Mouse (Mus musculus) hindbrain, embryonic 11.5 days (tissue): ENCODE measurements around the gene Hivep3. TPM values are rescaled to one million over a fixed set of nuclear protein-coding genes. Genes with fewer than 3 reads are reported as not detected.

ENCODE experiments used
- ATAC-seq: fragments of 200-750 bp; cut with Nextera tagmentation; 2 replicates; pipeline ENCODE4 v1.8.0; 2017; ENCODE audit warnings: mild to moderate bottlenecking, moderate TSS enrichment, moderate library complexity; ENCODE audit not compliant: low FRiP score
- DNase-seq: peaks from one replicate; pipeline ENCODE4 v3.0.0-alpha.2; 2015; ENCODE audit warnings: low spot score
- H3K27ac ChIP-seq: fragments of 300-500 bp; sonication (generic); 2 replicates; pipeline ENCODE4 v1.5.1; 2014; ENCODE audit warnings: mild to moderate bottlenecking, low read depth, low read length
- H3K27me3 ChIP-seq: fragments of 300-500 bp; sonication (generic); 2 replicates; pipeline ENCODE4 v1.6.1; 2014; ENCODE audit warnings: mild to moderate bottlenecking, low read length, moderate library complexity, mixed read lengths; ENCODE audit not compliant: control insufficient read depth, insufficient read depth
- H3K36me3 ChIP-seq: fragments of 300-500 bp; sonication (generic); 2 replicates; pipeline ENCODE4 v1.6.1; 2014; ENCODE audit warnings: mild to moderate bottlenecking, low read length, moderate library complexity, mixed read lengths; ENCODE audit not compliant: control insufficient read depth, insufficient read depth
- H3K4me1 ChIP-seq: fragments of 300-500 bp; sonication (generic); replicated peaks from 2 replicates; pipeline ENCODE4 v1.6.1; 2014; ENCODE audit warnings: low read length, mixed read lengths; ENCODE audit not compliant: control insufficient read depth, insufficient read depth
- H3K4me2 ChIP-seq: fragments of 300-500 bp; sonication (generic); replicated peaks from 2 replicates; pipeline ENCODE4 v1.6.1; 2014; ENCODE audit warnings: mild to moderate bottlenecking, low read depth, low read length
- H3K4me3 ChIP-seq: fragments of 300-500 bp; sonication (generic); 2 replicates; pipeline ENCODE4 v1.5.1; 2014; ENCODE audit warnings: low read depth, low read length
- H3K9ac ChIP-seq: fragments of 300-500 bp; sonication (generic); 2 replicates; pipeline ENCODE4 v1.6.1; 2014; ENCODE audit warnings: low read depth, low read length
- H3K9me3 ChIP-seq: fragments of 300-500 bp; sonication (generic); 2 replicates; pipeline ENCODE4 v1.6.1; 2016; ENCODE audit warnings: low read length; ENCODE audit not compliant: control insufficient read depth
- WGBS: fragments of 180-500 bp; shearing (Covaris S2); extraction: QIAGEN DNeasy Blood & Tissue Kit; methylation state at CpG from one replicate; pipeline ENCODE4 v1.1.7; 2014; 5-methylcytosine and 5-hydroxymethylcytosine counted together
- polyA plus RNA-seq: library from polyadenylated mRNA; unstranded; fragments of >200 nt; fragmentation: Nextera tagmentation; extraction: Ambion mirVana; gene quantifications from 2 replicates; pipeline ENCODE4 v1.2.1, GENCODE M21; 2014

Gene Hivep3
- polyA plus RNA-seq, 1 experiment from 2014 or later, result 1.8 TPM

GRCm38 (mm10) chr4:119880270-119880669 is 146.7 kb downstream of the Hivep3 start:
- H3K4me1 ChIP-seq, result no peaks in the 10 kb centered on the region
- no peak for DNase-seq
- WGBS, result 88% methylated on average over 7 of the region's 7 CpGs
- no peak overlapping the region for H3K4me2 ChIP-seq
- no peak overlapping the region for H3K9ac ChIP-seq
- ATAC-seq, result no peak
- H3K4me3 ChIP-seq, result no peak overlapping the region
- no peaks in the 10 kb centered on the region for H3K27me3 ChIP-seq
- H3K36me3 ChIP-seq, result no peaks in the 10 kb centered on the region
- H3K27ac ChIP-seq, result no peak overlapping the region
- no peaks in the 10 kb centered on the region for H3K9me3 ChIP-seq

- H3K4me1 ChIP-seq, result no peaks in the 10 kb centered on the region
- ATAC-seq (no peak), DNase-seq (no peak)
- H3K4me2 ChIP-seq, result no peak overlapping the region
- no peaks in the 10 kb centered on the region for H3K9me3 ChIP-seq
- H3K27me3 ChIP-seq, result no peaks in the 10 kb centered on the region
- WGBS, result 92% methylated on average over 4 of the region's 4 CpGs
- H3K9ac ChIP-seq, result no peak overlapping the region
- H3K27ac ChIP-seq, result no peak overlapping the region
- no peaks in the 10 kb centered on the region for H3K36me3 ChIP-seq
- H3K4me3 ChIP-seq, result no peak overlapping the region
Measured at GRCm38 (mm10) chr4:119881292-119881691, 147.7 kb downstream of the Hivep3 start.

GRCm38 (mm10) chr4:119882401-119882800 is 148.8 kb downstream of the Hivep3 start:
- Histone ChIP-seq H3K4me3 (no peak overlapping the region), H3K4me1 (no peaks in the 10 kb centered on the region), H3K36me3 (no peaks in the 10 kb centered on the region), H3K27me3 (no peaks in the 10 kb centered on the region), H3K4me2 (no peak overlapping the region), H3K27ac (no peak overlapping the region), H3K9me3 (no peaks in the 10 kb centered on the region), H3K9ac (no peak overlapping the region)
- DNase-seq (no peak), ATAC-seq (no peak)
- 50% methylated on average over 4 of the region's 4 CpGs for WGBS

GRCm38 (mm10) chr4:119882814-119883213 is 149.2 kb downstream of the Hivep3 start:
- H3K4me1 ChIP-seq, result no peaks in the 10 kb centered on the region
- DNase-seq (no peak), ATAC-seq (no peak)
- no peaks in the 10 kb centered on the region for H3K36me3 ChIP-seq
- H3K27ac ChIP-seq, result no peak overlapping the region
- H3K9ac ChIP-seq, result no peak overlapping the region
- 45% methylated on average over 5 of the region's 5 CpGs for WGBS
- no peaks in the 10 kb centered on the region for H3K27me3 ChIP-seq
- H3K4me2 ChIP-seq, result no peak overlapping the region
- H3K9me3 ChIP-seq, result no peaks in the 10 kb centered on the region
- H3K4me3 ChIP-seq, result no peak overlapping the region

GRCm38 (mm10) chr4:119886621-119887020 is 153.0 kb downstream of the Hivep3 start:
- H3K9me3 ChIP-seq, result no peaks in the 10 kb centered on the region
- ATAC-seq, result no peak
- H3K4me1 ChIP-seq, result no peaks in the 10 kb centered on the region
- H3K4me2 ChIP-seq, result no peak overlapping the region
- H3K4me3 ChIP-seq, result no peak overlapping the region
- H3K27ac ChIP-seq, result no peak overlapping the region
- no peaks in the 10 kb centered on the region for H3K27me3 ChIP-seq
- H3K36me3 ChIP-seq, result no peaks in the 10 kb centered on the region
- DNase-seq, result no peak
- WGBS, result 78% methylated on average over 3 of the region's 3 CpGs
- H3K9ac ChIP-seq, result no peak overlapping the region

- ATAC-seq (no peak), DNase-seq (no peak)
- Histone ChIP-seq H3K27ac (no peak overlapping the region), H3K4me1 (no peaks in the 10 kb centered on the region), H3K4me3 (no peak overlapping the region), H3K9ac (no peak overlapping the region), H3K4me2 (no peak overlapping the region), H3K9me3 (no peaks in the 10 kb centered on the region), H3K36me3 (no peaks in the 10 kb centered on the region), H3K27me3 (no peaks in the 10 kb centered on the region)
- 73% methylated on average over 6 of the region's 6 CpGs for WGBS
Measured at GRCm38 (mm10) chr4:119887523-119888177, 154.1 kb downstream of the Hivep3 start.

- Histone ChIP-seq H3K4me3 (no peak overlapping the region), H3K27me3 (no peaks in the 10 kb centered on the region), H3K4me2 (no peak overlapping the region), H3K9ac (no peak overlapping the region), H3K9me3 (no peaks in the 10 kb centered on the region), H3K27ac (no peak overlapping the region), H3K4me1 (no peaks in the 10 kb centered on the region), H3K36me3 (no peaks in the 10 kb centered on the region)
- 86% methylated on average over 5 of the region's 5 CpGs for WGBS
- ATAC-seq (no peak), DNase-seq (no peak)
Measured at GRCm38 (mm10) chr4:119889760-119890159, 156.2 kb downstream of the Hivep3 start.

- WGBS, result 64% methylated on average over 5 of the region's 5 CpGs
- Histone ChIP-seq H3K36me3 (no peaks in the 10 kb centered on the region), H3K4me2 (no peak overlapping the region), H3K4me1 (no peaks in the 10 kb centered on the region), H3K9ac (no peak overlapping the region), H3K27me3 (no peaks in the 10 kb centered on the region), H3K27ac (no peak overlapping the region), H3K9me3 (no peaks in the 10 kb centered on the region), H3K4me3 (no peak overlapping the region)
- DNase-seq (no peak), ATAC-seq (no peak)
Measured at GRCm38 (mm10) chr4:119893255-119893779, 159.7 kb downstream of the Hivep3 start.

GRCm38 (mm10) chr4:119894797-119895458 is 161.3 kb downstream of the Hivep3 start:
- H3K9ac ChIP-seq, result no peak overlapping the region
- no peak overlapping the region for H3K4me3 ChIP-seq
- DNase-seq (no peak), ATAC-seq (no peak)
- H3K9me3 ChIP-seq, result no peaks in the 10 kb centered on the region
- H3K27ac ChIP-seq, result no peak overlapping the region
- H3K4me1 ChIP-seq, result no peaks in the 10 kb centered on the region
- 74% methylated on average over 13 of the region's 13 CpGs for WGBS
- H3K27me3 ChIP-seq, result no peaks in the 10 kb centered on the region
- H3K4me2 ChIP-seq, result no peak overlapping the region
- H3K36me3 ChIP-seq, result no peaks in the 10 kb centered on the region
